In the genomic region with DNA sequence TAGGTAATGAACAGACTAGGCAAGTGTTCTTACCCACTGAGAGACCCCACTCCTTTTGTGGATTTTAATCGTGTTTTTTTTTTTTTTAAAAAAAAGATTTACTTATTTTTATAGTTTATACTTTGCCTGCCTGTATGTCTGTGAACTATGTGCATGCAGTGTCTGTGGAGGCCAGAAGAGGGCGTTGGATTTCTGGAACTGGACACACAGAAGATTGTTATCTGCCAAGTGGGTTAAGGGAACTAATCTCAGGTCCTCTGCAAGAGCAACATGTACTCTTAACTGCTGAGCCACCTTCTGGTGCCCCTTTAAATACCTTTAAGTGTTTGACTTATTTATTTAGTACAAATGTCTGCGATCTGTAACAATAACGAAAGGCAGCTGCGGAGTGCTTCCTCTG, we compare ENCODE assay signal across 23 mouse cellular contexts.
DNase-seq lines count a peak whose midpoint lies in the region; ATAC-seq and TF ChIP-seq lines count a peak whose summit lies in the region.
"Had no signal": no experiment of that assay in that cellular context is flagged by ENCODE, and none has a peak within 500 bp of the region (broad histone marks: within the 10 kb centered on the region; RNA-seq: fewer than 3 reads in every experiment).

No protein-coding gene starts in this region.

- WGBS in intestine, postnatal 0 days = 65% methylated on average over 5 of the region's 5 CpGs
- WGBS in intestine, embryonic 16.5 days = 47% methylated on average over 5 of the region's 5 CpGs
- 41% methylated on average over 5 of the region's 5 CpGs for WGBS in lung, postnatal 0 days

- no peak overlapping the region for H3K27ac ChIP-seq in intestine, postnatal 0 days (ENCODE audit: low read depth, low read length)
- H3K27ac ChIP-seq in intestine, embryonic 16.5 days (ENCODE audit: low read length) = no peak overlapping the region
- no peak overlapping the region for H3K27ac ChIP-seq in lung, postnatal 0 days (ENCODE audit: low read length)
- H3K27ac ChIP-seq in ES-E14 (ENCODE audit: insufficient read depth, low read depth, low read length, poor library complexity, severe bottlenecking) = no peak overlapping the region
- H3K27ac ChIP-seq: hindbrain, embryonic 15.5 days; neural tube, embryonic 15.5 days had no signal

- TF ChIP-seq EP300 in lung, postnatal 0 days (IDR thresholded peaks at IDR 0.05) = no peak

- no peak overlapping the region for H3K4me3 ChIP-seq in intestine, postnatal 0 days (ENCODE audit: low read depth, low read length)
- no peak overlapping the region for H3K4me3 ChIP-seq in intestine, embryonic 16.5 days (ENCODE audit: low read length)
- no peak overlapping the region for H3K4me3 ChIP-seq in lung, postnatal 0 days (ENCODE audit: low read depth, low read length)
- H3K4me3 ChIP-seq in ES-E14 (ENCODE audit: insufficient read depth in 1 of 2, low read depth in 1 of 2, low read length in 2 of 2, poor library complexity in 1 of 2, severe bottlenecking in 1 of 2) = no peak overlapping the region
- H3K4me3 ChIP-seq: hindbrain, embryonic 15.5 days; liver, embryonic 13.5 days; neural tube, embryonic 15.5 days had no signal

- H3K36me3 ChIP-seq in intestine, postnatal 0 days (ENCODE audit: control insufficient read depth, insufficient read depth) = no peaks in the 10 kb centered on the region
- H3K36me3 ChIP-seq in intestine, embryonic 16.5 days (ENCODE audit: control insufficient read depth, insufficient read depth, low read length) = no peaks in the 10 kb centered on the region
- no peaks in the 10 kb centered on the region for H3K36me3 ChIP-seq in lung, postnatal 0 days (ENCODE audit: insufficient read depth, low read length)
- H3K36me3 ChIP-seq in ES-E14 (ENCODE audit: control insufficient read depth, insufficient read depth, low read length, poor library complexity, severe bottlenecking) = no peaks in the 10 kb centered on the region
- H3K36me3 ChIP-seq in splenic B cell, adult 2 months (ENCODE audit: control insufficient read depth, insufficient read depth, low read length, poor library complexity, severe bottlenecking) = no peaks in the 10 kb centered on the region; the same call in 1 of the 2 replicates
- H3K36me3 ChIP-seq: hindbrain, embryonic 15.5 days; neural tube, embryonic 15.5 days had no signal

- DNase-seq in lung, postnatal 0 days (ENCODE audit: low spot score) = no peak
- DNase-seq in lung, postnatal 4 days = no peak
- DNase-seq in ES-E14 (ENCODE audit: low read depth, low spot score) = no peak
- DNase-seq in splenic B cell, adult 2 months (ENCODE audit: low read depth, low spot score) = peak; percentile 19
- DNase-seq in gastrocnemius, postnatal 10 days = no peak
- no peak for DNase-seq in spleen, postnatal 10 days (ENCODE audit: low spot score in 2 of 2)
- DNase-seq: adrenal gland, postnatal 14 days; cerebellum, adult 11 months; embryo, embryonic 11 days; heart, postnatal 36 days; kidney, adult 18-20 months; kidney, postnatal 25 days; liver, embryonic 13.5 days; lung, postnatal 14 days; midbrain, embryonic 14.5 days; right cerebral cortex, postnatal 14 days had no signal

- H3K27me3 ChIP-seq in intestine, postnatal 0 days (replicated peaks; ENCODE audit: control insufficient read depth, insufficient read depth, low read length) = no peaks in the 10 kb centered on the region
- H3K27me3 ChIP-seq in intestine, embryonic 16.5 days (replicated peaks; ENCODE audit: control insufficient read depth, insufficient read depth, low read length) = no peaks in the 10 kb centered on the region
- no peaks in the 10 kb centered on the region for H3K27me3 ChIP-seq in lung, postnatal 0 days (replicated peaks; ENCODE audit: insufficient read depth, low read length)
- H3K27me3 ChIP-seq in splenic B cell, adult 2 months (ENCODE audit: control insufficient read depth, insufficient read depth, low read length, poor library complexity, severe bottlenecking) = no peaks in the 10 kb centered on the region
- H3K27me3 ChIP-seq: hindbrain, embryonic 15.5 days; liver, embryonic 13.5 days; neural tube, embryonic 15.5 days; Patski had no signal

- ATAC-seq in intestine, postnatal 0 days = no peak
- no peak for ATAC-seq in intestine, embryonic 16.5 days
- ATAC-seq in lung, postnatal 0 days = no peak
- ATAC-seq: forebrain, embryonic 16.5 days; Patski had no signal

- peak; percentile 42 for TF ChIP-seq CTCF in intestine, postnatal 0 days (IDR thresholded peaks at IDR 0.05; ENCODE audit: low read depth)
- TF ChIP-seq CTCF in lung, postnatal 0 days (IDR thresholded peaks at IDR 0.05) = peak; percentile 37; the same call in 1 of the 2 replicates

- H3K9ac ChIP-seq in intestine, postnatal 0 days (ENCODE audit: low read depth, low read length) = no peak overlapping the region
- no peak overlapping the region for H3K9ac ChIP-seq in intestine, embryonic 16.5 days (ENCODE audit: low read depth, low read length)
- H3K9ac ChIP-seq in lung, postnatal 0 days (replicated peaks; ENCODE audit: low read depth) = no peak overlapping the region
- H3K9ac ChIP-seq in ES-E14 (ENCODE audit: insufficient read depth, low read depth, low read length, poor library complexity, severe bottlenecking) = no peak overlapping the region
- H3K9ac ChIP-seq: hindbrain, embryonic 15.5 days; liver, embryonic 13.5 days; neural tube, embryonic 15.5 days had no signal

- no peaks in the 10 kb centered on the region for H3K9me3 ChIP-seq in intestine, postnatal 0 days (ENCODE audit: control insufficient read depth)
- H3K9me3 ChIP-seq in intestine, embryonic 16.5 days (ENCODE audit: control insufficient read depth, low read length) = no peaks in the 10 kb centered on the region
- no peaks in the 10 kb centered on the region for H3K9me3 ChIP-seq in lung, postnatal 0 days (ENCODE audit: low read length)
- H3K9me3 ChIP-seq in ES-E14 (ENCODE audit: control insufficient read depth, insufficient read depth, low read depth, low read length) = no peaks in the 10 kb centered on the region
- H3K9me3 ChIP-seq: hindbrain, embryonic 15.5 days; liver, embryonic 13.5 days; neural tube, embryonic 15.5 days had no signal

- in situ Hi-C loops in ES-E14 (cut with MboI; ENCODE audit: low sequenced_read_pairs in 2 of 2, unreplicated experiment in 2 of 2) = loop anchor here in 1 of 2 experiments (5.0 kb wide), 1 partner anchor 95 kb away; no protein-coding TSS in a partner anchor

- no peak overlapping the region for H3K4me2 ChIP-seq in intestine, postnatal 0 days (replicated peaks; ENCODE audit: low read depth)
- H3K4me2 ChIP-seq in intestine, embryonic 16.5 days (ENCODE audit: low read depth, low read length) = no peak overlapping the region
- H3K4me2 ChIP-seq in lung, postnatal 0 days (replicated peaks; ENCODE audit: low read depth, low read length) = no peak overlapping the region
- H3K4me2 ChIP-seq: hindbrain, embryonic 15.5 days; liver, embryonic 13.5 days; neural tube, embryonic 15.5 days had no signal

- no peaks in the 10 kb centered on the region for H3K4me1 ChIP-seq in intestine, postnatal 0 days (replicated peaks; ENCODE audit: control insufficient read depth, insufficient read depth, low read length)
- peaks cover 9% of the 10 kb centered on the region; the same call in 1 of the 2 replicates for H3K4me1 ChIP-seq in intestine, embryonic 16.5 days (ENCODE audit: control insufficient read depth, insufficient read depth, low read length)
- no peaks in the 10 kb centered on the region; the same call in 1 of the 2 replicates for H3K4me1 ChIP-seq in lung, postnatal 0 days (ENCODE audit: insufficient read depth, low read depth, low read length)
- H3K4me1 ChIP-seq in ES-E14 (ENCODE audit: control insufficient read depth in 2 of 2, insufficient read depth in 2 of 2, low read length in 2 of 2, poor library complexity in 1 of 2) = peaks cover 0 to 5% of the 10 kb centered on the region in 2 experiments; a peak in 1 of 4 replicates
- H3K4me1 ChIP-seq: hindbrain, embryonic 15.5 days; megakaryocyte, embryonic 14.5 days had no signal

TF ChIP-seq in ES-E14, 5 proteins besides CTCF, POLR2A, EP300 and RAD21:
- TF ChIP-seq CHD2 (IDR thresholded peaks at IDR 0.05; ENCODE audit: low read depth, low read length) = no peak
- no peak for TF ChIP-seq ZNF384 (IDR thresholded peaks at IDR 0.05; ENCODE audit: low read depth, low read length)
- TF ChIP-seq ZC3H11A (IDR thresholded peaks at IDR 0.05; ENCODE audit: borderline replicate concordance, low read depth, low read length) = peak; percentile 49
